In the genomic region with DNA sequence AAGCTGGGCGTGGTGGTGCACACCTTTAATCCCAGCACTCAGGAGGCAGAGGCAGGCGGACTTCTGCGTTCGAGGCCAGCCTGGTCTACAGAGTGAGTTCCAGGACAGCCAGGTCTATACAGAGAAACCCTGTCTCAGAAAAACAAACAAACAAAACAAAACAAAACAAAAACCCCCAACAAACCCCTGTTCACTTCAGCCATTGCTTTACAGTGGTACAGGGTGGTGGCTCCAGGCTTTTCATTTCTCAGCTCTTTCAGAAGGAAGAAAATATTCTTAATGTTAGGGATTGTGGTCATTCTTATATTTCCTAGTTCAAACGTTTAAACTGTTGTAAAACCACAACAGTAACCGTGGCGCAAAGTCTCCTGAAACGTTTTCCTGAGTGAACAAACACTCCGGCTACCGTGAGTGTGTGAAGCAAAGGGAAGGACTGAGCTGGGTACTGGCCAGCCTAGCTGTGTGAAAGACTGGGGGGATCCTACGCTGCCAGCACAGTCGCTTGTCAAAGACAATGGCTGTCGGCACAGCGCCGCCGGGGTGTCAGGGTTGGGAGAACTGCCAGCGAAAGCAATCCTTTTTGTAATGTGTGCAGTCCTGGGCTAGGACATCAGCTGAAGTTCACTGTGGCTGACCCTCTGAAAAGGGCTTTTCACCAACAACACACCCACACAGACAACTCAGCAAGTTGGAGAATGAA, we compare ENCODE assay signal across 9 mouse cellular contexts.
A peak's percentile ranks its signal among the peaks of the same experiment; 100 is the strongest.
DNase-seq lines count a peak whose midpoint lies in the region; ATAC-seq lines count a peak whose summit lies in the region.
"Had no signal": no experiment of that assay in that cellular context is flagged by ENCODE, and none has a peak within 500 bp of the region (broad histone marks: within the 10 kb centered on the region; RNA-seq: fewer than 3 reads in every experiment).

No protein-coding gene starts in this region.

- DNase-seq in frontal cortex, postnatal 25 days (ENCODE audit: low spot score in 2 of 2): no peak
- peak; percentile 15 to 16 for DNase-seq in cerebellum, postnatal 36 days
- DNase-seq in kidney, postnatal 4 days: peak; percentile 42 to 54
- peak; percentile 62 for DNase-seq in lung, postnatal 36 days
- DNase-seq in right cerebral cortex, adult 2 months (ENCODE audit: low spot score in 2 of 2): peak; percentile 12 to 29
- DNase-seq in spleen, postnatal 14 days (ENCODE audit: low spot score in 2 of 2): no peak

- 0 out of 2 replicates have a peak overlapping the region, but pooled peaks have one; percentile 15 for H3K27ac ChIP-seq in heart, embryonic 13.5 days (replicated peaks)

- no peaks in the 10 kb centered on the region for H3K27me3 ChIP-seq in heart, embryonic 13.5 days (replicated peaks)
- H3K27me3 ChIP-seq: CH12.LX had no signal

- peak overlapping the region; percentile 58 for H3K9ac ChIP-seq in heart, embryonic 13.5 days

- H3K4me1 ChIP-seq in heart, embryonic 13.5 days: peaks cover 25% of the 10 kb centered on the region

- H3K9me3 ChIP-seq in heart, embryonic 13.5 days: no peaks in the 10 kb centered on the region

- H3K4me3 ChIP-seq in heart, embryonic 13.5 days: 0 out of 2 replicates have a peak overlapping the region, but pooled peaks have one; percentile 11

- H3K4me2 ChIP-seq in heart, embryonic 13.5 days: peak overlapping the region; percentile 47

- 38% methylated on average over 17 of the region's 17 CpGs for WGBS in heart, embryonic 13.5 days

- ATAC-seq in frontal cortex, adult (ENCODE audit: low TSS enrichment): peak; percentile 67
- ATAC-seq in heart, embryonic 13.5 days (ENCODE audit: extremely low read depth, insufficient number of reproducible peaks, low FRiP score, low TSS enrichment): no peak

- H3K36me3 ChIP-seq in heart, embryonic 13.5 days: no peaks in the 10 kb centered on the region

Comparison
In these comparisons a context has a peak if more than half of its experiments do, and no peak if none do; other contexts are left out.
1. DNase-seq: peak in cerebellum, postnatal 36 days (2 of 2), kidney, postnatal 4 days (2 of 2), lung, postnatal 36 days (single experiment) and right cerebral cortex, adult 2 months (2 of 2); none in frontal cortex, postnatal 25 days (0 of 2) and spleen, postnatal 14 days (0 of 2).